Mouse (Mus musculus) left cerebral cortex, adult 8-10 months (tissue): ENCODE data around the gene Ebf3. TPM values are rescaled to one million over a fixed set of nuclear protein-coding genes. Genes with fewer than 3 reads are reported as not detected.

Source experiments
- DNase-seq, 2 experiments: peaks; one replicate each; pipeline ENCODE4 v3.0.0; 2022; ENCODE audit warnings: low spot score in 2 of 2
- total RNA-seq, 4 experiments: library from RNA; stranded (reverse); gene quantifications; 2 replicates each; pipeline ENCODE4 v1.2.4; 2022

The Ebf3 gene
- total RNA-seq, 4 experiments from 2014 or later = 0.64 to 2.6 (median 1.1) TPM

DNA sequence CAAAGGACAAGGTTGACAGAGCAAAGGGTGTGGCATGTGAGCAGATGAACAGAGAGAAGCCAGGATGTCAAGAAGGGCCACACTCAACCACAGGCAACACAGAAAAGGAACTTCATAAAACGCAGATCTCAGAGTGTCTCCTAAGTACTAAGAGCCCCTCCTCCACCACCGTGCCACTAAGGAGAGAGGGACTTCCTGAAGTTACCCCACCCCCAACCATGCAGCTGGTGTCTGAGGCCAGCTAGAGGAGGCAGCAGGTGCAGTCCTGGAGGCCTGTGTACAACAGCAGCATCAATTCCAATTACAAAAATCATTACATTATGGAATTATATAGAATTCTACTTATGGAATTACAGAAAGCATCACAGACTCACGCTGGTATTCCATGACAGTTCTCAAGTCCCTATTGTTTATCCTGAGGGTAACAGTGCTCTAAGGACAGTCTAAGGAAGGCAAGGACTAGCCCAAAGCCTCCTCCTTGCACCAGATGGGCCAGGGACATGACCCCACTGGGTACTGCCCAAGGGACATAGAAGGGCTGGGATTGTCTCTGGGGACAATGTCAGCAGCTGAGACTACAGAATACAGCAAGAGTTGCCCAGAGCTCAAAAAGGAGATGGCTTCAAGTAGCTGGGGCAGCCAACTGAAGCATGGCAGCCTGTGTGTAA is 24.8 kb downstream of the Ebf3 start:
- no peak for DNase-seq

GRCm38 (mm10) chr7:137278171-137278570 is 36.1 kb downstream of the Ebf3 start:
- DNase-seq = no peak

GRCm38 (mm10) chr7:137277713-137278112 is 36.5 kb downstream of the Ebf3 start:
- DNase-seq = no peak

DNA sequence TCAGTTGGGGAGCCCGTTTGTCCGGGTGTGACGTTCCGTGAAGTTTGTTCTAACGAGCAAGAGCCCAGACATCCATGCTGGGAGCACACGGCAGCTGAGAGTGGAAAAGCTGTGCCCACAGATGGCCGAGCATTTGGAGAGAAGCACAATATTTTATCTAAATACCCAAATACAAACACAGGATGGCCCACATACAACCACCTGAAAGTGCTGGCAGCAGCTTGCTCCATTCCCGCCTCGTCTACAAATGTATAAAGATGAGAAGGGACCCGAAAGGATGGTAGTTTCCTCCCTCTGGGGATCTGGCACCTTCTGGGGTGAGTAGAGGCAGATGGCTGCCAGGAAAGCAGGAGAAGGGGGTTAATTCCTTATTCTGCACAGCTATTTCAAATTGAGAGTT is 42.0 kb downstream of the Ebf3 start:
- no peak for DNase-seq

DNA sequence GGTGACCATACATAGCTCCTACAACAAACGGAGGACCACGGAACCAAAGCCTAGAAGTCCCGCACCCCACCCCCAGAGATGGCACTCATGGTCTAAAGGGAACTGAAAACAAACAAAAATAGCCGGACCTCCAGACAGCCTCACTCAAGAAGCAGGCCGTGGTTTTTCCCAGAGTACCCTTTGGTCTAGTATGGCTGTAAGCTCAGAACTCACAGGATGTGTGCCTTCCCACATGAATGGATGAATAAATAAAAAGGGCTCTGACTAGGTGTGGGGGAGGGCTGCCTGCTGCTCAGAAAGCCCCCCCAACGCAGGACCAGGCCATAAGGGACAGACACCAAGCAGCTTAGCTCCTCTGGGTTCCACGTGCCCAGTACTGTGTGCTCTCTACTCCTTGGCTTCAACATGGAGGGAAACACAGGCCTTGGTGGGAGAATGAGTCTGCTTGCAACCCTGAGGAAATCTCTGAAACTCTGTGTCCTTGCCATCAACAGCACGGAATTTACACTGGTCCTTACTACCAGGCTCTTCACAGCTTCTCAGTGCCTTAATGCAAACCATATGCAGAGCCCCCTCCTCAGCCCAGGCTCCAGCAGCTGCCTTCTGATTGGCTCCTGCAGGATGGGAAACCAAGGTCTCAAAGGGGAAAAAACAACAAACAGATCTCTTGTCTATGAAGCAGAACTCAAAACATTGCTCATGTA is 45.6 kb downstream of the Ebf3 start:
- DNase-seq = no peak

DNA sequence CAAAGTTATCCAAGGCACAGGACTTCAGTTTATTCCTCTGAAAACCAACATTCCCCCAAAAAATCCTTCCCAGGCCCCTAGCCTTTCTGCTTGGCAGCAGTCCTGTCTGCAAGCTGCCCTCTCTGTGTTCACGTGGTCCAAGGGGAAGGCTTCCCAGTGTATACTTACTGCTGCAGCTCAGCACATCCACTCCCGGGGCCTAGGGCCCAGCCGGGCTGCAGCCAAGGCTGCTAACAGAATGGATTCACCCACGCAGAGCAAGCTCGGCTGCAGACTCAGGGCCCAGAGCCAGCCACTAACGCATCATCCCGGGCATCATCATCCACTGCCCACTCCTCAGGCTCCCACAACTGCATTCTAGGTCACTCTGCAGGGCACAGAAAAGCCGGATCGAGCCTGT is 46.8 kb downstream of the Ebf3 start:
- no peak for DNase-seq

DNA sequence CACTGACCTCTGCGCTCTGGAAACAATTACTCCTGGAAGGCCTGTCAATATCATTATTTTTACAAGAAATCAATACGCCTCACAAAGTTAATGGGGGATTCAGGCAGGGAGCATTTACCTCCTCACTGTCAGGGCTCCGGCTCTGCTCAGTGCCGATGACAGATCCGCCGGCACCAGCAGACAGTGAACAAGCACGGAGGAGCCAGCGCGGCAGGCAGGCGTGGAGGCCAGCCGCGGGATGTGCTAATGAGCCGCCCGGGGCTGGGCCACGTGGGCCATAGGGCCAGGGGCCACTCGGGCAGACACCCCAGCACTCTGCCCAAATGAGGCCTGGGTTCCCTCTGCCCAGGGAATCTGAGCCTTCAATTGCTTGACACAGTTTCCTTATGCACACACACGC is 47.7 kb downstream of the Ebf3 start:
- DNase-seq = no peak

DNA sequence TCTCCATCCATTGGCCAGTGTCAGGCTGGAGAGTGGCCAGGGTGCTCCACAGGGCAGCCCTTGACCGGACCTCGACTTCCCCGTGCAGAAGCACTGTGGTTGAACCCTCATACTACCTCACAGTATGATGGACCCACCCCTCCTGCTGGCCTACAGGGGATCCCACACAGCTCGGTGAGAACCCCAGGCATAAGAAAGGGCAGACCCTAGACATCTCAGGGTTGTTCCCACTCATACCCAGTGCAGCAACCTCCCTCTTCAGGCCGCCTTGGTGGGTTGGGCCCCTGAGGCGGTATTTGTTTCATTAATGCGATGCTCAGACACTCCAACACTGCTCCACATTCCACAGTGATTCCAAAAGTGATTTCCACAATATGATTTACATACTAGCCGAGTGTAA is 51.9 kb downstream of the Ebf3 start:
- DNase-seq = no peak

- peak in 1 of 2 experiments; percentile 41 for DNase-seq
These were observed 67.9 kb downstream of the Ebf3 start for GRCm38 (mm10) chr7:137246213-137246872.

- DNase-seq = peak in 1 of 2 experiments; percentile 17
These were observed 69.4 kb downstream of the Ebf3 start for GRCm38 (mm10) chr7:137244839-137245238.

- DNase-seq = no peak
These were observed 73.8 kb downstream of the Ebf3 start for GRCm38 (mm10) chr7:137240481-137240880.

GRCm38 (mm10) chr7:137239542-137240133 is 74.6 kb downstream of the Ebf3 start:
- DNase-seq = no peak

DNA sequence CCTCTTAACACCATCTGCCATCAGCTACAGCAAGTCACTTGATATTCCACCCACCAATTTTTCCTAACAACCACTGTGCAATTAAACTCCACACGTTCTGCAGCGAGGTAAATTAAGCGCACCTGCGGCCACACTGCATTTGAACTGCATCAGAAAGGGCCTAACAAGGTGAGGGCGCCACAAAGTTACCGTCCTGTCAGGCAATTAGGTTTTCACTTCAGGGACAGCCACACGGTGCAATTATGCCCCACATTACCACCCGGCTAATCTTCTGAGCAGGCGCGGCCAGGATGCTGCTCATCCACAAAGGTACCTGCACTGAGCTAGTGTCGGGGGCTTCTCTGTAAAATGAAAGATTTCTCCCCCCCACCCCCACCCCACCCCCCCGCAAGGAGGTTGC is 76.8 kb downstream of the Ebf3 start:
- no peak for DNase-seq

DNA sequence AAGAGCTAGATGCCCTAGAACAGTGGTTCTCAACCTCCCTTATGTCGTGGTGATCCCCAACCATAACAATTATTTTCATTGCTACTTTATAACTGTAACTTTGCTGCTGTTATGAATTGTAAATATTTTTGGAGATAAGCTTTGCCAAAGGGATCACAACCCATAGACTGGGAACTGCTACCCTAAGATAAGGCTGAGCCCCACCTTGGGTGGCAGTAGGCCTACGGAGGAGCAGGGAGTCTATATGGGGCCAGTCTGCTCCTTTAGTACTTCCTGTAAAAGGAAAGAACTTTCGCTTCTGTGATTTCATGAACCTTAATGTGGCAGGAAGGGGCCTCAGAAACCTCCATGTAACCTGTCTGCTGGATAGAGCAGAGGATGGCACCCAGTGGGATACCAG is 90.4 kb downstream of the Ebf3 start:
- no peak for DNase-seq

DNA sequence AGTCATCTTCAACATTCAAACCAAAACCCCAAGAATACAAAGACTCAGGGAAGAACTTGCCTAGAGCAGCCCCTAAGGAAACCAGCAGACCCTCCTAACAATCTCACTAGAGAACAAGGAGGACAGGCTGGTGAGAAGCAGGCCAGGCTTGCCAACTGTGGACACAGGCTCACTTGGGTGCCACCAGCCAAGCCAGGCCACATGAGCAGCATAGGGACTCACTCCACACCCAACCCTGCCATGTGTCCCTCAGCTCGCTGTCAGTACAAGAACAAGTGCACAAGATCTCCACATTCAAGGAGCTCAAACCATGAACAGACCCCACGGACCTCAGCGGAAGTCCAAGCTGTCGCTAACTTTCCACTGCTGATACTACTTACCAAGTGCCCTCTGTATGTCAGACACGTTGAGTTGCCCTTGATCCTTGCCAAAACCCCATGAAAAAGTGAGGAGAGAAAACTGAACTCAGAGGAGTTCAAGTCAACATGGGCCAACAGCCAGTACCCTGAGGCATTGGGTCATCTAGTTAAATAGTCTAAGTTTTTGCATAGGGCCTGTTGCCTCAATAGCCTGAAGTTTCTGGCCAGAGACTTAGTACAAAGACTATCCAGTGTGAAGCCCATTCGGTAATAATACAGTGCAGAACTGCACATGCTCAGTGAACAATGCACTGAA is 91.3 kb downstream of the Ebf3 start:
- DNase-seq = no peak

GRCm38 (mm10) chr7:137221599-137221998 is 92.6 kb downstream of the Ebf3 start:
- no peak for DNase-seq

DNA sequence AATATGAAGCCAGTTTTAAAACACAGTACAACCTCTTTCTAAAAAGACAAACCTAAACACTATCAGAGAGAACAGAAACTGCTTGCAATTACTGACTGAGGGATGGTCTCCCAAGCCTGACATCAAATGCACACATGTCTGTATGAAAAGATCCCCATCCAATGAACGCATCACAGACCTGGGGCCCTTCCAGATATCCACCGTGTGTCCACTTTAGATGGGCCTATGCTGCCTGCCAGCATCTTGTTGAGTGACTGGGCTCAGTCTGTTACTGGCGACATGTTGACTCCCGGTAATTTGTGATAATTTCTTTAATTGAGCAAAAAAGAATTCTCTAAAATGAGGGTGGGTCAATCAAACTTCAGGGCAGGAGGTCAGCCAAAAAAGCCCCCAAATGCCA is 93.8 kb downstream of the Ebf3 start:
- no peak for DNase-seq

- no peak for DNase-seq
These were observed 95.5 kb downstream of the Ebf3 start for GRCm38 (mm10) chr7:137218706-137219105.

- no peak for DNase-seq
These were observed 100.8 kb downstream of the Ebf3 start for GRCm38 (mm10) chr7:137213444-137213843.

GRCm38 (mm10) chr7:137211332-137211731 is 102.9 kb downstream of the Ebf3 start:
- DNase-seq = no peak

DNA sequence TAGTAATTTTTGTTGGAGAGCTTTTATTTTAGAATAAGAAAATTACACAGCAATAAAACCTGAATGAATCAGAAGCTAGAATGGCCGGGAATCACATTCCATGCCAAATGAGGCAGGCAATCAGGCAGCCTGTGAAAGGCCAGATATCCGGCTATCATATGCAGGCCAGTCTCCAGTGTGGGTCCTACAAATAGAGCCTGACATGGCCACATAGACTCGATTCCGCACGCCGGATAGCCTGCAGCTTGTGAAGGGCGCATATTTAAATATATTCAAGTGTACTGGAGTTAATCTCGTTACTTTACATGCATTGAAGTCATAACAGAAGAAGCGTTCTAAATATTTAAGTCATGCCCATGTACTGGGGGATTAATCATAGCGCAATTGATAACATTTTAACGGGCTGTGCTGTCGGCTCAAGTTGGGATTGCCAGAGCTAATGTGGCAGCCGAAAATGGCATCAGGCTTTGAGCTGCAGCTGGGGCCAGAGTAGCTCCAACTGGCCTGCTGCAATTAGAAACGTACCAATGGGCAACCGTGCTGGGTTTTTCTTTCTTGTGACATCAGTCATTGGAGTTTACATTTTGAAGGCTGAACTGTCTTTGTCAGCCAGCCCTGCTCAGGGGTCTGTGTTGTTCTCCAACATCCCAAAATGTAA is 104.4 kb downstream of the Ebf3 start:
- DNase-seq = no peak
